Mouse (Mus musculus): Measurements from ENCODE around the gene Rassf1. TPM values are rescaled to one million over a fixed set of nuclear protein-coding genes. Genes with fewer than 3 reads are reported as not detected.
"Not testable (repeated sequence)": the region's sequence is repeated elsewhere in the genome, so short reads cannot be mapped to it uniquely, and the experiment has no call there.

The Rassf1 gene
- polyA plus RNA-seq, 1 experiment from 2014 or later = 42.4 TPM

GRCm38 (mm10) chr9:107572327-107572662 lies 20.9 kb downstream of the Rassf1 start:
- Histone ChIP-seq H3K36me3 (replicated peaks; ENCODE audit: control insufficient read depth, insufficient read depth, low read depth, low read length) (peaks cover 7% of the 10 kb centered on the region), H3K4me3 (ENCODE audit: low read depth, low read length) (no peak overlapping the region; the same call in 1 of the 2 replicates), H3K4me1 (ENCODE audit: control insufficient read depth, insufficient read depth, low read length) (0 out of 2 replicates have a peak, but pooled peaks cover 6% of the 10 kb centered on the region), H3K27ac (replicated peaks; ENCODE audit: low read depth, low read length) (no peak overlapping the region), H3K9me3 (replicated peaks; ENCODE audit: control insufficient read depth, low read length) (no peaks in the 10 kb centered on the region), H3K9ac (replicated peaks; ENCODE audit: low read length) (no peak overlapping the region), H3K27me3 (ENCODE audit: control insufficient read depth, insufficient read depth, low read length) (no peaks in the 10 kb centered on the region), H3K4me2 (ENCODE audit: low read depth, low read length) (no peak overlapping the region)
- WGBS = 90% methylated on average over 2 of the region's 2 CpGs
- no peak for DNase-seq (ENCODE audit: low spot score)
- no peak for ATAC-seq (replicated peaks; ENCODE audit: insufficient number of reproducible peaks, low FRiP score, low TSS enrichment, low read depth)

GRCm38 (mm10) chr9:107573774-107574173 lies 22.4 kb downstream of the Rassf1 start:
- ATAC-seq (replicated peaks; ENCODE audit: insufficient number of reproducible peaks, low FRiP score, low TSS enrichment, low read depth); H3K4me1 ChIP-seq (ENCODE audit: control insufficient read depth, insufficient read depth, low read length); H3K4me2 ChIP-seq (ENCODE audit: low read depth, low read length); H3K36me3 ChIP-seq (replicated peaks; ENCODE audit: control insufficient read depth, insufficient read depth, low read depth, low read length); H3K27ac ChIP-seq (replicated peaks; ENCODE audit: low read depth, low read length); H3K4me3 ChIP-seq (ENCODE audit: low read depth, low read length); DNase-seq (ENCODE audit: low spot score); H3K9me3 ChIP-seq (replicated peaks; ENCODE audit: control insufficient read depth, low read length); H3K9ac ChIP-seq (replicated peaks; ENCODE audit: low read length); H3K27me3 ChIP-seq (ENCODE audit: control insufficient read depth, insufficient read depth, low read length): not testable (repeated sequence)
- 83% methylated on average over 6 of the region's 6 CpGs for WGBS

GRCm38 (mm10) chr9:107575579-107576356 lies 24.4 kb downstream of the Rassf1 start:
- DNase-seq (ENCODE audit: low spot score) (peak; percentile 44), ATAC-seq (replicated peaks; ENCODE audit: insufficient number of reproducible peaks, low FRiP score, low TSS enrichment, low read depth) (no peak)
- Histone ChIP-seq H3K4me3 (ENCODE audit: low read depth, low read length) (no peak overlapping the region), H3K9ac (replicated peaks; ENCODE audit: low read length) (no peak overlapping the region), H3K9me3 (replicated peaks; ENCODE audit: control insufficient read depth, low read length) (no peaks in the 10 kb centered on the region), H3K36me3 (replicated peaks; ENCODE audit: control insufficient read depth, insufficient read depth, low read depth, low read length) (peaks cover 7% of the 10 kb centered on the region), H3K4me2 (ENCODE audit: low read depth, low read length) (no peak overlapping the region), H3K27me3 (ENCODE audit: control insufficient read depth, insufficient read depth, low read length) (no peaks in the 10 kb centered on the region), H3K4me1 (ENCODE audit: control insufficient read depth, insufficient read depth, low read length) (no peaks in the 10 kb centered on the region; the same call in 1 of the 2 replicates), H3K27ac (replicated peaks; ENCODE audit: low read depth, low read length) (no peak overlapping the region)
- 85% methylated on average over 14 of the region's 14 CpGs for WGBS

DNA sequence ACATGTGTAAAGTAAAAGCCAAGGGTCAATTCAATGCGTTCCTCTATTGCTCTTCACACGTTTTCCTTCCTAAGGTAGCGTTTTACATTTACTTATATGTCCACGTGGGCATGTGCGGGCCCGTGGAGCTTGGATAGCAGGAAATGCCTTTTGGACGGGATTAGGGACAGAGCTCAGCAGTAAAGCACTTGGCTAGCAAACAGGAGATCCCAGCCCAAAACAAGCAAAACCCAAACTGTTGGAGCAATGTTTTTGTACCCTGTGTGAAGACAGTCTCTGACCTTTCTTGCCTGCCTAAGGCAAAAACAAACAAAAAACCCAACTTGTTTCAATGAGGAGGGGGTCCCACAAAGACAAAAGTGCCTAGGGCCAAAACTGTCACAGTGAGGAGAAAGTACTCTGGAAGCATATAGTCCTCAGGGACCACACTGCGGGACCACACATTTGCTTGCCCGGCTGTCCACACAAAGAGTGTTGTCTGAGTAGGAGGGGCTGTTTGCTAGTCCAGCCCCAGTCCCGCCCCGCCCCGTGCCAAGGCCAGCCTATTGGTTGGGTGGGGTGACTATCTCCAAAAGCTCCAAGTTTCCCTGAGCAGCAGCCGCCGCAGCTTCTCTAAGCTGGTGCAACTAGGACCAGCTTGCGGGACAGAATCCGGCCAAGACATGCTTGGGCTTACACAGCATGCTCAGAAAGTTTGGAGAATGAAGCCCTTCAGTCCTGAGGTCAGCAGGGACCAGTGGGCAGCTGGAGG lies 25.2 kb downstream of the Rassf1 start, which contains the start of gene Hyal1:
Gene Hyal1 (plus strand): TSS at position 571 of the 751 bp plus-strand sequence.
- H3K9me3 ChIP-seq (replicated peaks; ENCODE audit: control insufficient read depth, low read length) = no peaks in the 10 kb centered on the region
- peaks cover 7% of the 10 kb centered on the region for H3K36me3 ChIP-seq (replicated peaks; ENCODE audit: control insufficient read depth, insufficient read depth, low read depth, low read length)
- ATAC-seq (replicated peaks; ENCODE audit: insufficient number of reproducible peaks, low FRiP score, low TSS enrichment, low read depth) (peak; percentile 64), DNase-seq (ENCODE audit: low spot score) (peak; percentile 86)
- peak within 1 kb of the TSS; percentile 33 for H3K4me3 ChIP-seq (ENCODE audit: low read depth, low read length)
- 19% methylated on average over 16 of the region's 16 CpGs for WGBS
- peak within 1 kb of the TSS; percentile 53 for H3K27ac ChIP-seq (replicated peaks; ENCODE audit: low read depth, low read length)
- no peaks in the 10 kb centered on the region; the same call in 1 of the 2 replicates for H3K4me1 ChIP-seq (ENCODE audit: control insufficient read depth, insufficient read depth, low read length)
- H3K27me3 ChIP-seq (ENCODE audit: control insufficient read depth, insufficient read depth, low read length) = no peaks in the 10 kb centered on the region
- H3K4me2 ChIP-seq (ENCODE audit: low read depth, low read length) = peak within 1 kb of the TSS; percentile 65
- H3K9ac ChIP-seq (replicated peaks; ENCODE audit: low read length) = peak within 1 kb of the TSS; percentile 63

GRCm38 (mm10) chr9:107577871-107578270 lies 26.5 kb downstream of the Rassf1 start:
- Histone ChIP-seq H3K9me3 (replicated peaks; ENCODE audit: control insufficient read depth, low read length) (no peaks in the 10 kb centered on the region), H3K9ac (replicated peaks; ENCODE audit: low read length) (no peak overlapping the region), H3K27me3 (ENCODE audit: control insufficient read depth, insufficient read depth, low read length) (no peaks in the 10 kb centered on the region), H3K27ac (replicated peaks; ENCODE audit: low read depth, low read length) (no peak overlapping the region), H3K4me1 (ENCODE audit: control insufficient read depth, insufficient read depth, low read length) (no peaks in the 10 kb centered on the region; the same call in 1 of the 2 replicates), H3K4me3 (ENCODE audit: low read depth, low read length) (no peak overlapping the region), H3K36me3 (replicated peaks; ENCODE audit: control insufficient read depth, insufficient read depth, low read depth, low read length) (peaks cover 3% of the 10 kb centered on the region; the same call in 1 of the 2 replicates), H3K4me2 (ENCODE audit: low read depth, low read length) (no peak overlapping the region)
- DNase-seq (ENCODE audit: low spot score) (no peak), ATAC-seq (replicated peaks; ENCODE audit: insufficient number of reproducible peaks, low FRiP score, low TSS enrichment, low read depth) (no peak)
- WGBS = 93% methylated on average over 10 of the region's 10 CpGs

DNA sequence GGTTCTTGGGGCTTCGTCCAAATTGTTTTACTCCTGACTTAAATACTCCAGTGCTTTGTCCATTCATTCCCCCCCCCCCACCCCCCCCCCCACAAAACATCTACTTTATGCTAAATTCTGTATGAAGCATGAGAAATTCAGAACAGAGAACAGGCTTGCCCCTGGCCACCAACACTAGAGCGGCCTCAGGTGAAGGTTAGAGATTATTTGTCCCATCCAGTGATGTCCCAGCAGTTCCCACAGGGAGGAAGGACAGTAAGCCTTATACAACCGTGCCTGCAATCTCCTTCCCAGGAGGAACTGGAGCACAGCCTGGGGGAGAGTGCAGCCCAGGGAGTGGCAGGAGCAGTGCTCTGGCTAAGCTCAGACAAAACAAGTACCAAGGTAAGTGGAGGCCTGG lies 27.2 kb downstream of the Rassf1 start, which contains the start of gene Naa80:
Gene Naa80 (plus strand): TSS at position 301 of the 400 bp plus-strand sequence.
- H3K4me1 ChIP-seq (ENCODE audit: control insufficient read depth, insufficient read depth, low read length) = no peaks in the 10 kb centered on the region; the same call in 1 of the 2 replicates
- peaks cover 3% of the 10 kb centered on the region; the same call in 1 of the 2 replicates for H3K36me3 ChIP-seq (replicated peaks; ENCODE audit: control insufficient read depth, insufficient read depth, low read depth, low read length)
- H3K4me2 ChIP-seq (ENCODE audit: low read depth, low read length) = no peak within 1 kb of the TSS
- ATAC-seq (replicated peaks; ENCODE audit: insufficient number of reproducible peaks, low FRiP score, low TSS enrichment, low read depth) = no peak
- 77% methylated on average over 3 of the region's 3 CpGs for WGBS
- H3K4me3 ChIP-seq (ENCODE audit: low read depth, low read length) = no peak within 1 kb of the TSS
- no peak for DNase-seq (ENCODE audit: low spot score)
- H3K9me3 ChIP-seq (replicated peaks; ENCODE audit: control insufficient read depth, low read length) = no peaks in the 10 kb centered on the region
- no peak within 1 kb of the TSS; the same call in 1 of the 2 replicates for H3K27ac ChIP-seq (replicated peaks; ENCODE audit: low read depth, low read length)
- H3K27me3 ChIP-seq (ENCODE audit: control insufficient read depth, insufficient read depth, low read length) = no peaks in the 10 kb centered on the region
- H3K9ac ChIP-seq (replicated peaks; ENCODE audit: low read length) = no peak within 1 kb of the TSS; the same call in 1 of the 2 replicates

DNA sequence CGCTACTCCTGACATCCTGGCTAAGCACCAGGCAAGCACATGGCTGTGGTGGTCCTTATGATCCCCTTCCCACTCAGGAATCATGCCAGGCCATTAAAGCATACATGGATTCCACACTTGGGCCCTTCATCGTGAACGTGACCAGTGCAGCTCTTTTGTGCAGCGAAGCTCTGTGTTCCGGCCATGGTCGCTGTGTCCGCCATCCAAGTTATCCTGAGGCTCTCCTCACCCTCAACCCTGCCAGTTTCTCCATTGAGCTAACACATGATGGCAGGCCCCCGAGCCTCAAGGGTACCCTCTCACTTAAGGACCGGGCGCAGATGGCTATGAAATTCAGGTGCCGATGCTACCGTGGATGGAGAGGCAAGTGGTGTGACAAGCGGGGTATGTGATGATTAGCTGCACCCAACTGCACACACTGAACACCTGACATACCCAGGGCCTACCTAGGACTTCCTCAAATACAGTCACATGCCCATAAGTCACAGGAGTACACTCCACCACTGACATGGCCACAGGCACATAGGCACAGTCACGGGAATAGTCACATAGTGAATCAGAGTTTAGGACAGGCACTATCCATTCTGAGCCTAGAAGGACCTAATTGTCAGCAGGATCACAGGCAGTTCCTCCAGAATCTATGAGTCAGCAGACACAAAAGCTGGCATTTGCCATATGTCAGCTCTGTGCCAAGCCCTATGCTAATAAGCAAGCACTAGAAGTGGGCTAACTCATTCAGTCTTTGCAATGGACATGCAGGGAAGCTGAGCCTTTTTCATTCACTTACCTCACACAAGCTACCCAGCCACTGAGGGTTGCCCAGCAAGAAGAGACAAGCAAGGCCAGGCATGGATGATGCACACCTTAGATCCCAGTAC lies 27.9 kb downstream of the Rassf1 start:
- no peaks in the 10 kb centered on the region for H3K9me3 ChIP-seq (replicated peaks; ENCODE audit: control insufficient read depth, low read length)
- no peaks in the 10 kb centered on the region; the same call in 1 of the 2 replicates for H3K4me1 ChIP-seq (ENCODE audit: control insufficient read depth, insufficient read depth, low read length)
- no peak overlapping the region; the same call in 1 of the 2 replicates for H3K9ac ChIP-seq (replicated peaks; ENCODE audit: low read length)
- H3K36me3 ChIP-seq (replicated peaks; ENCODE audit: control insufficient read depth, insufficient read depth, low read depth, low read length) = peaks cover 3% of the 10 kb centered on the region; the same call in 1 of the 2 replicates
- H3K4me3 ChIP-seq (ENCODE audit: low read depth, low read length) = no peak overlapping the region
- DNase-seq (ENCODE audit: low spot score) = no peak
- 93% methylated on average over 14 of the region's 14 CpGs for WGBS
- H3K27me3 ChIP-seq (ENCODE audit: control insufficient read depth, insufficient read depth, low read length) = no peaks in the 10 kb centered on the region
- H3K27ac ChIP-seq (replicated peaks; ENCODE audit: low read depth, low read length) = no peak overlapping the region; the same call in 1 of the 2 replicates
- ATAC-seq (replicated peaks; ENCODE audit: insufficient number of reproducible peaks, low FRiP score, low TSS enrichment, low read depth) = no peak
- H3K4me2 ChIP-seq (ENCODE audit: low read depth, low read length) = no peak overlapping the region

All from embryonic facial prominence, embryonic 11.5 days (tissue).